Mouse (Mus musculus): ENCODE results near the gene Olfr850. TPM values are rescaled to one million over a fixed set of nuclear protein-coding genes. Genes with fewer than 3 reads are reported as not detected.

Gene Olfr850
- not detected in 2 replicates for polyA plus RNA-seq (2012; rRNA removed)

DNA sequence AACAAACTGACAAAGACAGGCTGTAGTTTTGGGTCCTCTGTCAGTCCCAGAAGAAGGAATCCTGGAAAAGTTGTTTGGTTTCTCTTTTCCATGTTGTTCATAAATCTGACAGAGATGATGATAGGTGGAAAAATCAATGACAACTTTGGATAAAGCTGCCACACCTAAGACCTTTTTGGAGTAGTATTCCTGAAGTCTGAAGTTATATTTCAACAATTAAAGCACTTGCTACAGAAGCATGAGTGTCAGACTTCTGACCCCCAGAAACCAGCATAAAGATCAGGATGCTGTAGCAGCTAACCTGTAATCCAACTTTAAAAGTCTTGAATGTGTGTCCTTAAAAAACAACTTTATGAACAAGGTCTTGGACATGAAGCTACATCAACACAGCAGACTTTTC, at the start of gene Olfr850:
TSS of gene Olfr850 (minus strand) at position 101 of the 400 bp plus-strand sequence.

DNA sequence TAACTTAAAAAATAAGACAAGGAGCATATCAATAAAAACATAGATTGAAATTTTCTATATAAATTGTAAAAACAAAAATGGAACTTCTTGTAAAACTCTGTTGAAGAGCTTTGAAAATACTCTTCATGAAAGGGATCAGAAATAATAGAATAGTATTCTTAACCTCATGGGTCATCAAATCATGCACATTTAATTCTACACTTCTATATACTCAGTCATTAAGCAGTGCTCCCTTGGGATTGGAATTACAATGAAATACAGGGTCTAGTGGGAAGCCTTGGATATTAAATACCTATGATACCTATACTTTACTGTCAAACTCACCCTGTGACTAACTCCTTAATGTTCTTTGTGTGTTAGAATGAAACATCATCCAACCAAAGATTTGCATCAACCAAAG, 14.9 kb upstream of the Olfr850 start, which contains the start of gene Olfr851:
TSS of gene Olfr851 (plus strand) at position 301 of the 400 bp plus-strand sequence.

DNA sequence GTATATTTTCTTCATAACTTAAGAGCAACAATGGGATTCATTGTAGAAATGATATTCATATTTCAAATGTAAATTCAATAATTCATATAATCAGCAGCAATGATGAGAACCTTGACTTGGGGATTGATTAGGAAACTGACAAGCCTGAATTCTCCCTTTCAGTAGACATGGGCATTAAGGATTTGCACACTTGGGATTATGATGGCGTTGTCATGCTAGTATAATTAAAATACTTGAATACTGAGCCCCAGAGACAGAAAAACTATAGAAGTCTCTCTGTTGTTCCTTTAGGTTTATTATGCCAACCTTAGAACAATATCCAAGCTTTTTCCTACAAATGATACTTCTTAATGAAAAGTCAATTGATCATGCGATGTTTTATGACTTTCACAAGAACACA, 38.1 kb downstream of the Olfr850 start, which contains the start of gene Olfr849:
TSS of gene Olfr849 (plus strand) at position 301 of the 400 bp plus-strand sequence.

Other genes starting within 250 kb of the Olfr850 start
- gene Olfr843, start 226.3 kb downstream of the Olfr850 start, polyA plus RNA-seq (2012; rRNA removed), result not detected in 2 replicates
- not detected in 2 replicates for gene Olfr844, start 161.9 kb downstream of the Olfr850 start, polyA plus RNA-seq (2012; rRNA removed)
- not detected in 2 replicates for gene Olfr845, start 141.8 kb downstream of the Olfr850 start, polyA plus RNA-seq (2012; rRNA removed)
- gene Olfr846, start 114.2 kb downstream of the Olfr850 start, polyA plus RNA-seq (2012; rRNA removed), result not detected in 2 replicates
- not detected in 2 replicates for gene Olfr847, start 99.6 kb downstream of the Olfr850 start, polyA plus RNA-seq (2012; rRNA removed)
- gene Olfr849, start 38.0 kb downstream of the Olfr850 start, polyA plus RNA-seq (2012; rRNA removed), result not detected in 2 replicates
- not detected in 2 replicates for gene Olfr851, start 15.0 kb upstream of the Olfr850 start, polyA plus RNA-seq (2012; rRNA removed)
- not detected in 2 replicates for gene Olfr853, start 62.8 kb upstream of the Olfr850 start, polyA plus RNA-seq (2012; rRNA removed)
- gene Olfr854, start 89.1 kb upstream of the Olfr850 start, polyA plus RNA-seq (2012; rRNA removed), result not detected in 2 replicates
- not detected in 2 replicates for gene Olfr855, start 104.4 kb upstream of the Olfr850 start, polyA plus RNA-seq (2012; rRNA removed)
- 4.2 and 4.3 TPM in 2 replicates for gene Zfp317, start 143.9 kb upstream of the Olfr850 start, polyA plus RNA-seq (2012; rRNA removed)
- not detected in 2 replicates for gene Olfr857, start 231.2 kb upstream of the Olfr850 start, polyA plus RNA-seq (2012; rRNA removed)